Mouse (Mus musculus): Measurements from ENCODE around the gene Sytl3.

Gene Sytl3

GRCm38 (mm10) chr17:6752375-6752774 lies 93.5 kb downstream of the Sytl3 start:
- no peak for DNase-seq (ENCODE audit: extremely low spot score)

DNA sequence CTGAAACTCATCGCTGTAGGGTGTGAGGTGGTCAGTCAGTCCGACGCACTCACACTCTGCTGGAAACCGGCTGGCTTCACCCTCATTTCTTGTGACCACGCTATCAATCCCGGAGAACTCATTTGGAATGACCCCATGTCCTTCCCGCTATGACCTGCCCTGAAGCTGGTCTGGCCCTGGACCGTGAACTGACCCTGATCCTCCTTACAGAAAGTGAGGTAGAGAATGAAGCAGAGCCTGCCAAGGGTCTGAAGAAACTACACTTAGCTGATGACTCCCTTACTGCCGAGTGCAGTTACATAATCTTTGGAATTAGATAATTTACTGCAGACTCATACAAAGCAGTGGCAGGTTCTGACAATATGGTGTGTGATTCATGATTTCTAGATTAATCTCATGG lies 96.3 kb downstream of the Sytl3 start:
- no peak for DNase-seq (ENCODE audit: extremely low spot score)

GRCm38 (mm10) chr17:6755873-6756272 lies 97.0 kb downstream of the Sytl3 start:
- no peak for DNase-seq (ENCODE audit: extremely low spot score)

GRCm38 (mm10) chr17:6757902-6758301 lies 99.0 kb downstream of the Sytl3 start:
- DNase-seq (ENCODE audit: extremely low spot score): no peak

GRCm38 (mm10) chr17:6758845-6759244 lies 100.0 kb downstream of the Sytl3 start:
- no peak for DNase-seq (ENCODE audit: extremely low spot score)

GRCm38 (mm10) chr17:6759717-6760292 lies 100.9 kb downstream of the Sytl3 start:
- no peak for DNase-seq (ENCODE audit: extremely low spot score)

- no peak for DNase-seq (ENCODE audit: extremely low spot score)
Measured at GRCm38 (mm10) chr17:6763513-6764226, 104.8 kb downstream of the Sytl3 start.

DNA sequence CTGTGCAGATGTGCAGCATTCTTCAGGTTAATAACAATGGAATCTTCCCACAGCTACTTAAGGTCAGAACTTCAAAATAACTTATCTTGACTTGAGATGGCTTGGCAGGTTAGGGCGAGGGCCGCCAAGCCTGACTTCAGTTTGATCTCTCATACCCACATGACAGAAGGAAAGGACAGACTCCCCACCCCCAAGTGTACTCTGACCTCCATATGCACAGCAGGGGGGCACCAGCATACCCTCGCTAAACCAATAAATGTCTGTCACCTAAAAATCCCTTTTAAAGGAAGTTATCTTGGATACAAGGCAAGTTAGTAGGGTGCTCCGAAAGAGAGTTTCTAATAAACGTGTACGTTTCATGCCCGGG lies 105.3 kb downstream of the Sytl3 start:
- DNase-seq (ENCODE audit: extremely low spot score): no peak

- DNase-seq (ENCODE audit: extremely low spot score): no peak
Measured at GRCm38 (mm10) chr17:6764730-6765129, 105.8 kb downstream of the Sytl3 start.

DNA sequence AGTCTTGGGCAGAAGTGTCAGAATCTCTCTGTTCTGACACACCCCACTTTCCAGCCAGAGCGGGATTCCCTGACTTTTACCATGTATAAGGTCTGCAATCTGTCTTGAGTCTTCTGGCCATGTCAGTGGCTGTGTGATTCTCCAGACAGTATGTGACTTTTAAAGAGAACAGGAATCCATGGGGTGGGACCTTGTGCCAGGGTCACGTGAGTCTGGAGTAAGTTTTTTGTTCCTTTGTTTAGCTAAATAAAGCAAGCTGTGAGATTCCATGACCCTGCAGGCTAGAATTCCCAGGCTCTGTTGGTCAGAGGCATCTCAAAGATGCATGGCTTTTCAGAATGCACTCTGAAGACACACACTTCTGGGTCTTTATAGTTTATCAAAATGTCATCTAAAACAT lies 107.0 kb downstream of the Sytl3 start:
- no peak for DNase-seq (ENCODE audit: extremely low spot score)

GRCm38 (mm10) chr17:6766823-6767222 lies 107.9 kb downstream of the Sytl3 start:
- no peak for DNase-seq (ENCODE audit: extremely low spot score)

DNA sequence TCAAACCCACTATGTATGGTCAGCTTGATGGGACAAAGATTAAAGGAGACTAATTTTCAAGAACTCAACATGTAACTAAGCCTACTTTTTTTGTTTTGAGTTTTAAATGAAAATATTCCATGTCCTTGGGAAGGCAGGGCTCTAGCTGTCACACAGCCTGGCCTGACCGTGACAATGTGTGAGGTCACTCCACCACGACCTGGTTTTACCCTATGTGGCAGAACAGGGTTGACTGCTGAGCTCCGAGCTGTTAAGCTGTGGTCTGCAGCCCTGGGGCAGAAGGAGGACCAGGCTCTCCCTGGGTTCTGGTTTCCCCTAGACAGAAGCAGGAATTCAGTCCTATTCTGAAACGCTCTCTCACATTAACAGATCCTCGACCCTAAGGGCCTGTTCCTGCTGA lies 108.9 kb downstream of the Sytl3 start:
- DNase-seq (ENCODE audit: extremely low spot score): no peak

- no peak for DNase-seq (ENCODE audit: extremely low spot score)
Measured at GRCm38 (mm10) chr17:6768301-6768788, 109.5 kb downstream of the Sytl3 start.

- no peak for DNase-seq (ENCODE audit: extremely low spot score)
Measured at GRCm38 (mm10) chr17:6769602-6770001, 110.7 kb downstream of the Sytl3 start.

GRCm38 (mm10) chr17:6771661-6772489 lies 113.0 kb downstream of the Sytl3 start:
- no peak for DNase-seq (ENCODE audit: extremely low spot score)

- no peak for DNase-seq (ENCODE audit: extremely low spot score)
Measured at GRCm38 (mm10) chr17:6772490-6772773, 113.5 kb downstream of the Sytl3 start.

DNA sequence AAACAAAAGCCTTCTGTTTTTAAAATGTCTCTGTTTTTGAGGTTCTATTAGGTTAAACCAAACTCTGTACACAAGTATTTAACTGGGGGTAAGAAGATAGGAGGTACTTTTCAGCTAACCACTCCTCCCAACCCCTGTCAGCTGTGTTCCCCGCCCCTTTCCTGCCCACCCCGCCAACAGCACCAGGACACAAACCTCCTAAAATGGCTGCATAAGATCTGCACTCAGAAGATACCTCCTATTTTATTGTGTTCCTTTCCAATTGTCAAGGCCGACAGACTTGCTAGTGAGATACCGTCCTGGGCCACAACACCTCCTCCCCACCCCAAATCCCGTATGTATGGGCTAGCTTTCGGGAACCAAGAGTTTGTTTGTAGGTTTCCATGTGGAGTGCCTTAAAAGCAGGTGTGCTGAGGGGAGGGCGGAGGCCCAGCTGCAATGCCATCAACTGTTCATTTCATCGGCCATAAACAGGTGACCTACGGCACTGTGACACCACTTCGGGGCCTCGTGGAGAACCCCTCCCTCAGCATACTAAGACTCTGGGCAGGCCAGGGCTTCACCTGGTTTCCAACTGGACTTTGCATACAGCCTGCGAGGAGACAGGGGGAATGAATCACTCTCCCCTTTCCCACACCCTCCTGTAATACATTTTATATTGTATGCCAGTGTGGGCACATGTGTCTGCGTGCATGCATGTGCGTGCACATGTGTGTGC lies 114.5 kb downstream of the Sytl3 start:
- no peak for DNase-seq (ENCODE audit: extremely low spot score)

DNA sequence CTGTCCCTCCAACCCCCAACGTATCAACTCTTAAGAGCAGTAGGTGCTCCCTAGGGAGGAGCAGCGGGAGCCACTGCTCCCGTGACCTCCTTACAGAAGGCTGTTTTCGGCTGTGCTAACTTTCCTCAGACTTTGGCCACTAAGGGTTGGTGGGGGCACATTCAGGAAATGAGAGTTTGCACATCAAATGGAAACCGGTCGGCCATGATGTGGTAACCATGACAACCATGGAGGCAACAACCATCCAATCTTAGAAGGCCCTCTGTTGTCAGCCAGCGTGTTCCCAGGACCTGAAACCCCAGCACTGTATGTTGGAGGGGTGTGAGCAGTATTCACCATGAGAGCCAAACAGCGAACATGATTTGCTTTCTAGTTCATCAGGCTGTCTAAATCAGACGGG lies 116.3 kb downstream of the Sytl3 start:
- no peak for DNase-seq (ENCODE audit: extremely low spot score)

DNA sequence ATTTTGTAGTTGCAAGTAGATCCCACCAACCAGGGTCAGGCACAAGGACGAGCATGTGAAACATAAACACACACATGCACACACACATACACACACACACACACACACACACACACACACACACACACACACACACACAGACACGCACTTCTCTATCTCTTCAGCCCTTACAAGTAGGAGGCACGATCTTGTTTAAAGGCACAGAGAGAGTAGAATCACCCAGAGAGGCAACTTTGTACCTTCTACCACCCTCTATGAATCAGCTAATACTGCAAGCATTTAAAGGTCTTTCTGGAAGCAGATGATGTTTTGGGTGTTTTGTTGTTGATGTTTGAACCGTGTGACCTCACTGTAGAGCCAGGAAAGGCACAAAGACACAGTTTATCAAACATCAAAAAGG lies 116.8 kb downstream of the Sytl3 start:
- DNase-seq (ENCODE audit: extremely low spot score): no peak

DNA sequence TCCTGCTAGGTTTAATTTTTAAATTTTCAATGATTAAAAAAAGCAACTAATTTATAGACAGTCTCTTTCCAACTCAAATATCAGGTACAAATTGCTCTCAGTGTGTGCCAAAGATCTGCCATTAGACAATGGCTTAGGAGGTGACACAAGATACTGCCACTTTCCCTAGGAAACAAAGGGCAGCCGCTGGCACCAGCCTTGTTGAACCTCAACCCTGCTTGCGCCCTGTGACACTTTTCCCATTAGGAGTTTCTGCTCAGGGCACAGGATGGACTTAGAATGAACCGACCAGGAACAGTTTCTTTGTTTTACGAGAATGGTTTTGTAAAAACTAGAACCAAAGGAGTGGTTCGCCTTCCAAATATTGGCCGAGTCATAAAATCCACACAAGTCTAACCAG lies 117.2 kb downstream of the Sytl3 start:
- DNase-seq (ENCODE audit: extremely low spot score): no peak

DNA sequence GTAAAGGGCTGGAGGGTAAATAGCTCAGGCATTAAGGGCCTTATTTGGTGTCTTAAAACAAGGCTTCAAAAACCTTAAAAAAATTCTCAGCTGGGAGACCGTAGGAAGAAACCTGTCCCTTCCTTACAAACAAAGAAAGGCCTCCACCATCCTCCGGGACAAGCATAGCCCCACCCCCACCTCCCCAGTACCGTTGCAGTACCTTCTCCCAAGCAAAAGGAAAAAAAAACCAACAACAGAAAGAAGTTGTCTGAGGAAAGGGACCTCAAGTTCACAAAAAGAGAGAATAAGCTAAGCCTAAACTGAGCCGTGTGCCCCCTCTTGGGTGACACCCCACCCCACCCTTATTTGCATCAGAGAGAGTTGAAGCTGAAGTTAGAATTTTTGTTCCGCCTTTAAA lies 117.7 kb downstream of the Sytl3 start:
- no peak for DNase-seq (ENCODE audit: extremely low spot score)

GRCm38 (mm10) chr17:6777061-6777460 lies 118.2 kb downstream of the Sytl3 start:
- DNase-seq (ENCODE audit: extremely low spot score): no peak

All from embryo, embryonic 9.5 days (tissue).